Mouse (Mus musculus): ENCODE results near the gene Egfem1.

The Egfem1 gene

GRCm38 (mm10) chr3:29342223-29342791 lies 260.5 kb downstream of the Egfem1 start:
- ATAC-seq (ENCODE audit: low TSS enrichment), result no peak

GRCm38 (mm10) chr3:29345805-29346204 lies 264.0 kb downstream of the Egfem1 start:
- peak; percentile 70; the same call in 1 of the 2 replicates for ATAC-seq (ENCODE audit: low TSS enrichment)

- ATAC-seq (ENCODE audit: low TSS enrichment), result no peak
Observed at GRCm38 (mm10) chr3:29366907-29367306, 285.1 kb downstream of the Egfem1 start.

GRCm38 (mm10) chr3:29370519-29370918 lies 288.7 kb downstream of the Egfem1 start:
- peak; percentile 52; the same call in 1 of the 2 replicates for ATAC-seq (ENCODE audit: low TSS enrichment)

- ATAC-seq (ENCODE audit: low TSS enrichment), result no peak
Observed at GRCm38 (mm10) chr3:29381255-29381654, 299.4 kb downstream of the Egfem1 start.

- ATAC-seq (ENCODE audit: low TSS enrichment), result peak; percentile 94
Observed at GRCm38 (mm10) chr3:29399064-29399463, 317.2 kb downstream of the Egfem1 start.

- no peak for ATAC-seq (ENCODE audit: low TSS enrichment)
Observed at GRCm38 (mm10) chr3:29421634-29422033, 339.8 kb downstream of the Egfem1 start.

GRCm38 (mm10) chr3:29432109-29433091 lies 350.6 kb downstream of the Egfem1 start:
- ATAC-seq (ENCODE audit: low TSS enrichment), result no peak

GRCm38 (mm10) chr3:29443024-29443423 lies 361.2 kb downstream of the Egfem1 start:
- ATAC-seq (ENCODE audit: low TSS enrichment), result peak; percentile 52

GRCm38 (mm10) chr3:29444661-29445060 lies 362.8 kb downstream of the Egfem1 start:
- ATAC-seq (ENCODE audit: low TSS enrichment), result no peak

GRCm38 (mm10) chr3:29446081-29446480 lies 364.3 kb downstream of the Egfem1 start:
- ATAC-seq (ENCODE audit: low TSS enrichment), result no peak

GRCm38 (mm10) chr3:29448829-29449406 lies 367.1 kb downstream of the Egfem1 start:
- no peak for ATAC-seq (ENCODE audit: low TSS enrichment)

- no peak for ATAC-seq (ENCODE audit: low TSS enrichment)
Observed at GRCm38 (mm10) chr3:29498211-29498610, 416.4 kb downstream of the Egfem1 start.

- no peak for ATAC-seq (ENCODE audit: low TSS enrichment)
Observed at GRCm38 (mm10) chr3:29499188-29499587, 417.4 kb downstream of the Egfem1 start.

- no peak; the same call in 1 of the 2 replicates for ATAC-seq (ENCODE audit: low TSS enrichment)
Observed at GRCm38 (mm10) chr3:29525298-29525962, 443.6 kb downstream of the Egfem1 start.

- no peak; the same call in 1 of the 2 replicates for ATAC-seq (ENCODE audit: low TSS enrichment)
Observed at GRCm38 (mm10) chr3:29525963-29526301, 444.1 kb downstream of the Egfem1 start.

- no peak for ATAC-seq (ENCODE audit: low TSS enrichment)
Observed at GRCm38 (mm10) chr3:29539211-29539610, 457.4 kb downstream of the Egfem1 start.

- peak; percentile 84 for ATAC-seq (ENCODE audit: low TSS enrichment)
Observed at GRCm38 (mm10) chr3:29539902-29540301, 458.1 kb downstream of the Egfem1 start.

- ATAC-seq (ENCODE audit: low TSS enrichment), result no peak
Observed at GRCm38 (mm10) chr3:29541477-29542079, 459.8 kb downstream of the Egfem1 start.

GRCm38 (mm10) chr3:29544056-29544455 lies 462.2 kb downstream of the Egfem1 start:
- ATAC-seq (ENCODE audit: low TSS enrichment), result no peak

- no peak for ATAC-seq (ENCODE audit: low TSS enrichment)
Observed at GRCm38 (mm10) chr3:29563171-29563570, 481.3 kb downstream of the Egfem1 start.
